Mouse (Mus musculus): ENCODE data around the gene H2al2b.
"Not testable (repeated sequence)": the region's sequence is repeated elsewhere in the genome, so short reads cannot be mapped to it uniquely, and the experiment has no call there.

H2al2b gene

DNA sequence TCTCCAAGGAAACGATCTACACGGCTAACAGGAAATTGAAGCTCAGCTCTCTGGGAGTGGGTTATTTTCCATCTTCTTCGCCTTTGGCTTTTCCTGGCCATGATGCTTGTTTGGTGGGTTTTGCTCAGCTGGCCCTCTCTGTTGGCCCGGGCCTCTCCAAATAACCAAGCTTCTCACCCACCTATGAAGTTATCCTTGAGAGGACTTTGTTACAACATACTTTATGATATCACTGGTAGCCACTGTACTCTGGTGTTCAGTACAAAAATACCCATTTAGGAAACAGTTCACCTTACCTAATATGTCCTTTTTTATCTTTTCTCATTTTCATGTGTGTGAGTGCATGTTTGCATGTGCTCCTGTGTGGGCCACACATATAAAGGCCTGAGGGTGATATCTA lies at the start of gene H2al2b:
Gene H2al2b (minus strand): TSS at position 101 of the 400 bp plus-strand sequence.
- not testable (repeated sequence) for DNase-seq (ENCODE audit: low spot score)
